Mouse (Mus musculus) liver, embryonic 14.5 days (tissue): ENCODE results near the gene Morn4. TPM values are rescaled to one million over a fixed set of nuclear protein-coding genes. Genes with fewer than 3 reads are reported as not detected.
"Not testable (repeated sequence)": the region's sequence is repeated elsewhere in the genome, so short reads cannot be mapped to it uniquely, and the experiment has no call there.

Experiments
- ATAC-seq: fragments of 200-750 bp; cut with Nextera tagmentation; 2 replicates; pipeline ENCODE4 v1.8.0; 2017; ENCODE audit warnings: moderate number of reproducible peaks, mild to moderate bottlenecking, moderate library complexity; ENCODE audit not compliant: insufficient read depth
- DNase-seq, 3 experiments: peaks; one replicate each; pipeline ENCODE4 v3.0.0-alpha.2; 2012 to 2013; ENCODE audit warnings: low read depth in 3 of 3, low spot score in 3 of 3
- H3K27ac ChIP-seq: fragments of 300-500 bp; sonication (generic); 2 replicates; pipeline ENCODE4 v1.5.1; 2014; ENCODE audit warnings: moderate library complexity, mild to moderate bottlenecking, control low read depth, inconsistent platforms
- H3K27me3 ChIP-seq: fragments of 300-500 bp; sonication (generic); 2 replicates; pipeline ENCODE4 v1.6.1; 2014; ENCODE audit warnings: mild to moderate bottlenecking, low read length, moderate library complexity; ENCODE audit not compliant: control insufficient read depth, insufficient read depth
- H3K36me3 ChIP-seq: fragments of 300-500 bp; sonication (generic); replicated peaks from 2 replicates; pipeline ENCODE4 v1.6.1; 2014; ENCODE audit warnings: low read depth; ENCODE audit not compliant: control insufficient read depth, insufficient read depth
- H3K4me1 ChIP-seq, 2 experiments: fragments of 200-500 bp in 1 of 2; fragments of 300-500 bp in 1 of 2; sonication (generic) in 1 of 2; replicated peaks; 2 replicates each; pipeline ENCODE4 v1.6.1; 2012 to 2014; ENCODE audit warnings: antibody characterized with exemption in 1 of 2, inconsistent platforms in 1 of 2, low read length in 1 of 2; ENCODE audit not compliant: control insufficient read depth in 2 of 2, insufficient read depth in 2 of 2
- H3K4me2 ChIP-seq: fragments of 300-500 bp; sonication (generic); 2 replicates; pipeline ENCODE4 v1.6.1; 2014; ENCODE audit warnings: low read depth, mild to moderate bottlenecking, control low read depth, moderate library complexity
- H3K4me3 ChIP-seq, 2 experiments: fragments of 200-500 bp in 1 of 2; fragments of 300-500 bp in 1 of 2; sonication (generic) in 1 of 2; 2 replicates each; pipeline ENCODE4 v1.5.1; 2012 to 2014; ENCODE audit warnings: low read depth in 2 of 2, low read length in 2 of 2, mild to moderate bottlenecking in 2 of 2, control low read depth in 1 of 2, inconsistent platforms in 1 of 2, moderate library complexity in 1 of 2; ENCODE audit not compliant: insufficient read depth in 1 of 2
- H3K9ac ChIP-seq: fragments of 300-500 bp; sonication (generic); replicated peaks from 2 replicates; pipeline ENCODE4 v1.6.1; 2014; ENCODE audit warnings: mild to moderate bottlenecking, control low read depth, moderate library complexity
- H3K9me3 ChIP-seq: fragments of 300-500 bp; sonication (generic); 2 replicates; pipeline ENCODE4 v1.6.1; 2016; ENCODE audit warnings: low read length, mixed read lengths; ENCODE audit not compliant: control insufficient read depth
- CTCF ChIP-seq: IDR thresholded peaks from 2 replicates; pipeline ENCODE4 v1.5.1; 2016; ENCODE audit warnings: antibody characterized with exemption, low read depth, control low read depth
- EP300 ChIP-seq: IDR thresholded peaks from 2 replicates; pipeline ENCODE4 v1.6.1; 2016; ENCODE audit warnings: antibody characterized with exemption, low read depth
- WGBS: fragments of 180-500 bp; shearing (Covaris S2); extraction: QIAGEN DNeasy Blood & Tissue Kit; methylation state at CpG from one replicate; pipeline ENCODE4 v1.1.7; 2014; ENCODE audit not compliant: insufficient replicate concordance; 5-methylcytosine and 5-hydroxymethylcytosine counted together
- polyA plus RNA-seq, 2 experiments: library from polyadenylated mRNA; depleted of rRNA in 1 of 2; stranded (reverse) in 1 of 2; unstranded in 1 of 2; fragments of >200 nt; fragmentation: Nextera tagmentation in 1 of 2; extraction: Ambion mirVana in 1 of 2; gene quantifications; 2 replicates each; pipeline versions ENCODE4 v1.2.1 to v1.2.3; 2012 to 2014

The Morn4 gene
- polyA plus RNA-seq, 2 experiments, result 1.4 to 1.6 TPM

DNA sequence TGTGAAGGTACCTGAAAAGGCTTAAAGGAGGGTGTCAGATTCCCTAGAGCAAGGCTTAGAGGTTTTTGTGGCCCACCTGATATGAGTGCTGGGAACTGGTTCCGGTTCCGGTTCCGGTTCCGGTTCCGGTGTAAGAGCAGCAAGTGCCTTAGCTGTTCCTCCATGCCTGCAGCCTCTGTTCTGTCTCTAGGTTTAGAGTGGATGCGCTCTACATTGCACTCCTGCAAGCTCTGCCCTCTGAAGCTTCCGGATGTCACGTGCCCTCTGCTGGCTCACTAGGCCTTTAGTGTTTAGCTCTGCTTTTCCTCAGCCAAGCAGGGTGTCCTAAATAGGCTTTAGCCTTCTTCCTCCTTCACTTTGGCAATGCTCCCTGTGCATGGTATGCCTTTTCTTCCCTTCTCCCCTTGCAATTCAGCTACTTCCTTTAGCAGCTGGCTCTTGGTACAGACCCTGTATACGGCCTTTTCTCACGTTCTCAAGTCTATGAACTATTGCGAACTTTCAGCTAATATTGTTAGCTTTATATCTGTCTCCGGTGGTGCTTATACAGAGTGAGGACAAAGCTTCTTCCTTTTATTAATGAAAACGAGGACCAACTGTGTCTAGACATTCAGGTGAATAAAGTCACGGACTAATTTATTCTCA is 3.1 kb upstream of the Morn4 start:
- H3K9ac ChIP-seq, result peak overlapping the region; percentile 64
- peak overlapping the region; percentile 94 for H3K27ac ChIP-seq
- H3K4me1 ChIP-seq, result peaks cover 19 to 21% of the 10 kb centered on the region in 2 experiments
- H3K27me3 ChIP-seq, result no peaks in the 10 kb centered on the region
- ATAC-seq (no peak), DNase-seq (peak in 1 of 3 experiments; percentile 35)
- H3K4me2 ChIP-seq, result peak overlapping the region; percentile 86
- WGBS, result 13% methylated on average over 14 of the region's 14 CpGs
- peak overlapping the region; percentile 22 to 97; a peak in 3 of 4 replicates for H3K4me3 ChIP-seq
- peak; percentile 37 for TF ChIP-seq CTCF
- no peak for TF ChIP-seq EP300
- H3K9me3 ChIP-seq, result no peaks in the 10 kb centered on the region
- no peaks in the 10 kb centered on the region for H3K36me3 ChIP-seq

- H3K27me3 ChIP-seq, result no peaks in the 10 kb centered on the region
- H3K9me3 ChIP-seq, result no peaks in the 10 kb centered on the region
- H3K4me2 ChIP-seq, result peak overlapping the region; percentile 77
- TF ChIP-seq CTCF, result no peak
- no peak for TF ChIP-seq EP300
- H3K27ac ChIP-seq, result no peak overlapping the region
- no peaks in the 10 kb centered on the region for H3K36me3 ChIP-seq
- peaks cover 11 to 17% of the 10 kb centered on the region in 2 experiments for H3K4me1 ChIP-seq
- 9% methylated on average over 10 of the region's 10 CpGs for WGBS
- no peak for ATAC-seq
- peak overlapping the region; percentile 49 to 60 for H3K4me3 ChIP-seq
- peak overlapping the region; percentile 48 for H3K9ac ChIP-seq
- DNase-seq, result no peak
These were observed 467 bp downstream of the Morn4 start for GRCm38 (mm10) chr19:42085690-42086089.

GRCm38 (mm10) chr19:42081613-42082012 is 4.5 kb downstream of the Morn4 start:
- not testable (repeated sequence) for H3K4me3 ChIP-seq, H3K4me2 ChIP-seq, H3K9ac ChIP-seq, H3K27me3 ChIP-seq, DNase-seq, H3K36me3 ChIP-seq, ATAC-seq, H3K27ac ChIP-seq, H3K9me3 ChIP-seq
- WGBS, result 68% methylated on average over 5 of the region's 5 CpGs
- H3K4me1 ChIP-seq, result peaks cover 12 to 14% of the 10 kb centered on the region in 2 experiments

DNA sequence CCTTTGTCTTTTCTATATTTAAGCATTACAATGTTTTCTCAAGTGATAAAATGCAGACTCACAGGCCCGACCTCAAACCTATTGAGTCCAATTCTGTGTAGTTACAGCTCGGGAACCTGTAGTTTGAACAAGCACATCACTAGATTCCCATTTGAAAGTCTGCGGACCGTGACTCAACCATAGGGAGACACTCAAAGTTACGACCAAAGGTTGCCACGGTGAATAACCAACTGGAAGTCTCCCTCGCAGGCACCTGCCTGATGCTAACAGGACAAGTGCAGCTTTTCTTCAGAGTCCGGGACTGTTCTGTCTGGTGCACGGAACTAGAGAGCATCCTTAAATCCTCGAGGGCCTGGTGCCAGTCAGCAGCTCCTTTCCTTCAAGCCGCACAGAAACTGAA is 5.7 kb downstream of the Morn4 start:
- no peak for ATAC-seq
- Histone ChIP-seq H3K27ac (no peak overlapping the region), H3K4me2 (no peak overlapping the region), H3K4me1 (peaks cover 1 to 10% of the 10 kb centered on the region in 2 experiments), H3K27me3 (no peaks in the 10 kb centered on the region), H3K9ac (no peak overlapping the region), H3K36me3 (no peaks in the 10 kb centered on the region), H3K9me3 (no peaks in the 10 kb centered on the region), H3K4me3 (no peak overlapping the region)
- TF ChIP-seq EP300, result no peak
- no peak for TF ChIP-seq CTCF
- no peak for DNase-seq
- WGBS, result 70% methylated on average over 11 of the region's 11 CpGs

- DNase-seq (no peak), ATAC-seq (no peak)
- 67% methylated on average over 5 of the region's 5 CpGs for whole genome bisulfite sequencing
- Histone ChIP-seq H3K9me3 (no peaks in the 10 kb centered on the region), H3K27ac (no peak overlapping the region), H3K36me3 (no peaks in the 10 kb centered on the region), H3K4me2 (no peak overlapping the region), H3K27me3 (no peaks in the 10 kb centered on the region), H3K9ac (no peak overlapping the region), H3K4me3 (no peak overlapping the region), H3K4me1 (peaks cover 0 to 9% of the 10 kb centered on the region in 2 experiments; a peak in 3 of 4 replicates)
- TF ChIP-seq EP300 (no peak), CTCF (no peak)
These were observed 6.2 kb downstream of the Morn4 start for GRCm38 (mm10) chr19:42079950-42080349.
